Mouse (Mus musculus) brain, embryonic 14.5 days (tissue): Measurements from ENCODE around the gene BC028528.

ENCODE experiments used
- CTCF ChIP-seq: fragments of 200-500 bp; IDR thresholded peaks from 2 replicates; pipeline ENCODE4 v1.5.1; 2012; ENCODE audit warnings: inconsistent platforms, mild to moderate bottlenecking, moderate library complexity, borderline replicate concordance; ENCODE audit not compliant: insufficient read depth, insufficient read length; ENCODE audit errors: extremely low read depth
- POLR2A ChIP-seq: fragments of 200-500 bp; IDR thresholded peaks from 2 replicates; pipeline ENCODE4 v1.6.1; 2012; ENCODE audit warnings: mild to moderate bottlenecking, inconsistent platforms, borderline replicate concordance; ENCODE audit not compliant: poor library complexity, insufficient read depth, insufficient read length, severe bottlenecking; ENCODE audit errors: extremely low read depth

DNA sequence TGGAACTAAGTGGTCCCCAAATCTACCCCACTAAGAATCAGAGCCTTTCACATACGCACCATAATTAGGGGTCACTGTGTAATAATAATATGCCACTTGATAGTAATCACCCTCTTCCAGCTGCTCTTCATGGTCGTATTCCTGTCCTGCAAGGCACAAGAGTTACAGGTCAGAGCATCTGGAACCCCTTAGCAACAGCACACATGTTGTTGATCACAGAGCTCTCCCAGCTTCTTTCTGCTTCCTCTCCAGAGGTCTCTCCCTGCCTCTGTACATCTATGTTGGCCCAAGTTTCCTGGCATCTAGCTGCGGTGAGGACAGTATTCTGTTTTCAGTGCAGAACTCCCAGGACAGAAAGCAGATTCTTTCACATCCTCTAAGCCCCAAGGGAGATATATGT is 2.1 kb downstream of the BC028528 start:
- TF ChIP-seq CTCF (no peak), POLR2A (no peak)
